Mouse (Mus musculus): ENCODE results near the gene Gm20695.
"Not testable (repeated sequence)": the region's sequence is repeated elsewhere in the genome, so short reads cannot be mapped to it uniquely, and the experiment has no call there.

Gene Gm20695

GRCm38 (mm10) chr16:3884201-3885064, at the start of gene Gm20695, which contains the start of gene Zfp597:
Gene Gm20695 (plus strand): TSS chr16:3884648.
Gene Zfp597 (minus strand): TSS chr16:3884561.
- peak; percentile 82 to 87 for DNase-seq (ENCODE audit: low read depth in 2 of 2, low spot score in 2 of 2)

DNA sequence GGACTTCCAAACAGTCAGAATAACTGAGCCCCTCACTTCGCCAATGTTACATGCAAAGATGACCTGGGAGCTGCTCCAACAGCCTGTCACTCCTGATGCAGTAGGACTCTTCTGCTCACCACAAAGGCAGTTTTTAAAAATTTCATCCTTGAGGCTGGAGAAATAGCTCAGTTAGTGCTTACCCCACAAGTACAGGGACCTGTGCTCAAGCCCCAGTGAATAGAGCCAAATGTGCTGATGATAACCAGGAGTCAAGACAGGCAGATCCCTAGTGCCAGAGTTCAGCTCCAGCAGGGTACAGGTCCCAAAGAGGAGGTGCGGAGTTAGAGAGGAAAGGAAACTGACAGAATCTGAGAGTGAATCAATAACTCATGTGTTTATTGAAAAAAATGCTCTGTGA, 49.0 kb upstream of the Gm20695 start:
- no peak for DNase-seq (ENCODE audit: low read depth in 2 of 2, low spot score in 2 of 2)

GRCm38 (mm10) chr16:3839157-3839885, 45.1 kb upstream of the Gm20695 start:
- DNase-seq (ENCODE audit: low read depth in 2 of 2, low spot score in 2 of 2): peak in 1 of 2 experiments; percentile 16

DNA sequence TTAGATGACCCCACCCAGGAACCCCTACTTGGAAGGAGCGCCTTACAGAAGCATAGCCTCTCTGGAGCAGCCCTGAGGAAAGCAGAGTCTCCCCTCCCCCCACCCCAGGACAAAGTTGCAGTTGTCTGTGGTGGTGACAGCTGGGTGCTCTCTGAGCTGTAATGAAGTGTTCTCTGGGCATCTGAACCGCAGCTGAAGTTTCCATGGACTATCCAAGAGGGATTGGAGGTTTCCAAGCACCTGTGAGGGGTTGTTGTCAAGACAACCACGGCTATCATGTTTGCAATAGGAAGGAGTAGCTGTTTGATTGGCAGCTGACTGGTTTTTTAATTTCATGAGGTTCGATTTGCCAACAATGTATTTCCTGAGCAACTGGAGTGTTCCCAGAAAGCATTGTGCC, 41.5 kb upstream of the Gm20695 start:
- DNase-seq (ENCODE audit: low read depth in 2 of 2, low spot score in 2 of 2): no peak

DNA sequence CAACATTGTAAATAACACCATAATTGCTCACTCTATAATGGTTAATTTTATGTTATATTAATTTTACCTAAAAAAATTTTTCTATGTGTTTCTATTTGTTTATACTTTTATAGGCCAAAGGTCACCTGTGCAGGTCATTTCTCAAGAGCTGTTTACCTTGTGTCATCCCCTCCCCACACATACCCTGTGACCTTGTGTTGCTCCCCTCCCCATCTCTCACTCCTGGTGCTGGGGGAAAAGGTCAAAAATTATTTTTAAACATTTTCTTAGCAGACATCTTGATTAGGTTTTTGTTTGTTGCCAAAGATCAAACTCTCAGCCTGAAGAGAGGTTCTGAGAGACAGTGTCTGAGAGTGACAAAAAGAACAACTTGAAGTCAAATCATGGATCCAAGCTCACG, 40.7 kb upstream of the Gm20695 start:
- DNase-seq (ENCODE audit: low read depth in 2 of 2, low spot score in 2 of 2): no peak

- peak; percentile 83 to 87 for DNase-seq (ENCODE audit: low read depth in 2 of 2, low spot score in 2 of 2)
Measured at GRCm38 (mm10) chr16:3846711-3847518, 37.5 kb upstream of the Gm20695 start, which contains the start of gene Zfp174. Gene Zfp174 (plus strand): TSS chr16:3847268.

- DNase-seq (ENCODE audit: low read depth in 2 of 2, low spot score in 2 of 2): no peak
Measured at GRCm38 (mm10) chr16:3847871-3848270, 36.6 kb upstream of the Gm20695 start.

DNA sequence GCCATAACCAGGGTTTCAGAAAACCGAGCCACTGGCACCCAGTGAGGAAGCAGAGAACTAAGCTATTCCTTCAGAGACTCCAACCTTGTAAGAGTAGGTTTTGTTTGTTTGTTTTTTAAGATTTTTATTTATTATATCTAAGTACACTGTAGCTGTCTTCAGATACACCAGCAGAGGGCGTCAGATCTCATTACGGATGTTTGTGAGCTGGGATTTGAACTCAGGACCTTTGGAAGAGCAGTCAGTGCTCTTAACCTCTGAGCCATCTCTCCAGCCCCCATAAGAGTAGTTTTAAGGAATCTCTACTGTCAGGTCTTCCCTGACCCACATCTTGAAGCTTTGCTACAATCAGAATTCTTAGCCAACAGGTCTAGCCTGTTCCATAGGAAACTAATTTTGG, 36.0 kb upstream of the Gm20695 start:
- DNase-seq (ENCODE audit: low read depth in 2 of 2, low spot score in 2 of 2): no peak

DNA sequence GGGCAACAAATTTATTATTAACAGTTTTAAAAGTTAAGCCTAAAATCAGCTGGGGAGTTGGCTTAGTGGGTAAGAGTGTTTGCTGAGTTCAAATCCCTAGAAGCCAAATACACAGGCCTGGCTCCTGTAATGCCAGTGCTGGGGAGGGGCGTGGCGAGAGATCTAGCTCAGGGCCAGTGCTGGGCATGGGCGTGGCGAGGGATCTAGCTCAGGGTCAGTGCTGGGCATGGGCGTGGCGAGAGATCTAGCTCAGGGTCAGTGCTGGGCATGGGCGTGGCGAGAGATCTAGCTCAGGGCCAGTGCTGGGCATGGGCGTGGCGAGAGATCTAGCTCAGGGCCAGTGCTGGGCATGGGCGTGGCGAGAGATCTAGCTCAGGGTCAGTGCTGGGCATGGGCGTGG, 33.1 kb upstream of the Gm20695 start:
- DNase-seq (ENCODE audit: low read depth in 2 of 2, low spot score in 2 of 2): not testable (repeated sequence)

- DNase-seq (ENCODE audit: low read depth in 2 of 2, low spot score in 2 of 2): no peak
Measured at GRCm38 (mm10) chr16:3852586-3852985, 31.9 kb upstream of the Gm20695 start.

DNA sequence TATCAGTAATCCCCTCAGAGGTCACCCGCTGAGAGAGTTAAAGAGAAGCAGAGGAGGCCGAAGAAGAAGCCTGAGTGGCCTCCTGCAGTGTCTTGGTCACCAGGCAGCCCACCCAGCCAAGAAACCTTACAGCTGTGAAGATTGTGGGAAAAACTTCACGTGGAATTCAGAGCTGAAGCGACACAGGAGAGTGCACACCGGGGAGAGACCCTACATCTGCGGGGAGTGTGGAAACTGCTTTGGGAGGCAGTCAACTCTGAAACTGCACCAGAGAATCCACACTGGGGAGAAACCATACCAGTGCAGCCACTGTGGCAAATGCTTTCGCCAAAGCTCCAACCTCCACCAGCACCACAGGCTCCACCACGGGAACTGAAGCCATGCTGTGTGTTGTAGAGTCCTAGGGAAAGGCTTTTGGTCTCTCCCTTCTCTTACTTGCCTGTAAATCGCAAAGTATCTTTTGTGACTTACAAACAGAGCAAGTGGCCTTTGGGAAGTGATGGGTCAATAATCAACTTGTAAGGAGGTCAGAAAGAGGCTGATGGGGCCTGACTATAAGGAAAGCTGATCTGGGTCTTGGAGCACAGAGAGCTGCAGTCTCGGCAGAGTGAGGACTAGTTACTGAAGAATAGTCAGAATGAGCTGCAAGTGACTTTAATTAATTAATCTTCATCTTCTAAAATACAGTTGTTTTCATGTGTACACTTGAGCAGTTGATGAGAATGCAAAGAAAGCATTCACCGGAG, 29.8 kb upstream of the Gm20695 start:
- no peak for DNase-seq (ENCODE audit: low read depth in 2 of 2, low spot score in 2 of 2)

- DNase-seq (ENCODE audit: low read depth in 2 of 2, low spot score in 2 of 2): no peak
Measured at GRCm38 (mm10) chr16:3855776-3856175, 28.7 kb upstream of the Gm20695 start.

DNA sequence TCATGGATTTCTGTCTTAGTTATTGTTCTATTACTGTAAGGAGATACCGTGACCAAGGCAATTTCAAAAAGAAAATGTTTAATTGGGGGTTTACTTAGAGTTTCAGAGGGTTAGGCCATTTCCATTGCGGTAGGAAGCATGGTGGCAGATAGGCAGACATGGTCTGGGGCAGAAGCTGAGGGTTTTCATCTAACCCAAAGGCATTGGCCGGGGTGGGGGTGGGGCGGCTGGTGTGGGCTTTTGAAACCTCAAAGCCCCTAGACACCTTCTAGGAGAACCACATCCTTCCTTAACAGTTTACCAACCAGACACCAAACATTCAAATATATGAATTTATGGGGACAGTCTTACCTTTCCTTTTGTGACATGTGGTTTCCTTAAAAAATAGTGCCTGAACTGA, 25.2 kb upstream of the Gm20695 start:
- no peak for DNase-seq (ENCODE audit: low read depth in 2 of 2, low spot score in 2 of 2)

- no peak for DNase-seq (ENCODE audit: low read depth in 2 of 2, low spot score in 2 of 2)
Measured at GRCm38 (mm10) chr16:3871815-3872214, 12.6 kb upstream of the Gm20695 start.

DNA sequence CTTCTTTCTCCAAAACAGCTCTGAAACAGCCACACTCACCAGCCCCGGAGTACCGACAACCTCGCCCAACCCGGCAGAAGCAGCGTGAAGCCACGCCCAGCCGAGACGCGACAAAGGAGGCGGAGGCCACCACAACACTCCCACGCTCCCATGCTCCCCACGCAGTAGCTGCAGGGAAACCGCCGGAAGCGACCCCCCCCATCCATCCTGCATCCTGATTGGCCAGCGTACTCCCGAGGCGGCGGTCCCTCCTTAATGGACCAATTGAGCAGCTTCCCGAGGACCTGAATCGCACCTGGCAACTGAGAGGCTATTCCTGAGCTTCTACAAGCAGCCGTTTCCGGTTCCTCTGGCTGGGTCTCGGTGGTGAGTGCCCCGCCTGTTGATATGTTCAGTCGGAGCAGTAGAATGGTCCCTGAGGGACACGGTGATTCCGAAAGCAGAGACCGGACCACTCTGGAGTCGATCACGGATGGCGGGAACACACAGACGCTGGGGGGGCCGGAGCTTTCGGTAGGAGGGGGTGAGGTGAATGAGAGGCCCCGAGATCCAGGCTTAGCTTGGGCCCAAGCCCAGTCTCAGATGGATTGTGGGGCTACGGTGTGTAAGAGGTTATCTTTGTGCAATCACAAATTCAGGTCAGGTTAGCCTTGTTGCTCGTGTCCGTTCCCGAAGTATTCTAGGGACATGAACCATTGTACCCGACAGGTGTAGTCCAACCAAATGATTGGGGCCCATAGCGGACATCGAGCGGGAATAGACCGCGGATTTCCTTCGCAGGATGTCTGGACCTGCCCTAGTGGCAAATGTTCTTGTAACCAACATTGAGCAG, 12.0 kb upstream of the Gm20695 start, which contains the start of gene Naa60:
TSS of gene Naa60 (plus strand) at position 160 of the 832 bp plus-strand sequence.
- DNase-seq (ENCODE audit: low read depth in 2 of 2, low spot score in 2 of 2): peak; percentile 83 to 84

- DNase-seq (ENCODE audit: low read depth in 2 of 2, low spot score in 2 of 2): no peak
Measured at GRCm38 (mm10) chr16:3876346-3876745, 8.1 kb upstream of the Gm20695 start.

DNA sequence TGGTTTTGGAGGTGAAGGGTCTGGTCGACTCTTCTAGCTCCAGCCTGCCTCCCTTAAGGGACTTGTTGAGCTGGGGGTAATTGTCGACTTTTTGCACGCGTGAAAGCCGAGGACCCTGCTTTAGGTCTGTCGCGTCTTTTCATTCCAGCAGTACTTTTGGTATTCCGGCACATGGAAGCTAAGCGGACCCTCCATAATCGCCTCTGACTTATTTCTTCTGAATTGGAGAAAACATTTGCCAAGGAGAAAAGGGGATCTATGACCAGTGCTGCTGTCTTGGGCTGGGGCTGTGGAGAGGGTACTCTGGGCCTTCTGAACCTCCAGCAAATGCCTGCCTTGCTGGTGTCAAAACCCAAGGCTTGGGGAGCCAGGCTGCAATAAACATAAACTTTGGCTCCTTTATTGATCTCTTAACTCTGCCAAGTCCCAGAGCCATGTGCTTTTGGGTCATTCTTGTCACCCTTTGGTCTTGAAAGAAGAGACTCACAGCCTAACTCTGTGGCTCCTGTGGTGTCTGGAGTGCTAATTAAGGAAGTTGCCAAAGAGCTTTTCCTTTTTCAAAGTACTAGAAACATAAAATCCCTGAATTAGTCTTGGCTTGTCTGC, 720 bp downstream of the Gm20695 start:
- DNase-seq (ENCODE audit: low read depth in 2 of 2, low spot score in 2 of 2): no peak

- DNase-seq (ENCODE audit: low read depth in 2 of 2, low spot score in 2 of 2): no peak
Measured at GRCm38 (mm10) chr16:3891621-3892295, 7.3 kb downstream of the Gm20695 start.

- no peak for DNase-seq (ENCODE audit: low read depth in 2 of 2, low spot score in 2 of 2)
Measured at GRCm38 (mm10) chr16:3893739-3894138, 9.3 kb downstream of the Gm20695 start.

Data from CD8-positive naive resting alpha-beta T cell, adult 2 months (primary cell).